Mouse (Mus musculus) heart, embryonic 14.5 days (tissue): ENCODE results near the gene Gm10118. TPM values are rescaled to one million over a fixed set of nuclear protein-coding genes. Genes with fewer than 3 reads are reported as not detected.

Experiments used
- ATAC-seq: fragments of 200-750 bp; cut with Nextera tagmentation; 2 replicates; pipeline ENCODE4 v1.8.0; 2017; ENCODE audit warnings: low read depth, moderate TSS enrichment; ENCODE audit not compliant: insufficient number of reproducible peaks, insufficient read depth, low FRiP score
- H3K27ac ChIP-seq, 2 experiments: fragments of 200-500 bp in 1 of 2; fragments of 300-500 bp in 1 of 2; sonication (generic) in 1 of 2; replicated peaks in 1 of 2; 2 replicates each; pipeline ENCODE4 v1.5.1; 2012 to 2014; ENCODE audit warnings: low read depth in 2 of 2, low read length in 2 of 2, control low read depth in 1 of 2, mild to moderate bottlenecking in 1 of 2, mixed read lengths in 1 of 2; ENCODE audit not compliant: control insufficient read depth in 1 of 2, insufficient read depth in 1 of 2
- H3K27me3 ChIP-seq: fragments of 300-500 bp; sonication (generic); 2 replicates; pipeline ENCODE4 v1.6.1; 2014; ENCODE audit warnings: mild to moderate bottlenecking, low read length, control low read depth; ENCODE audit not compliant: control insufficient read depth, insufficient read depth
- H3K36me3 ChIP-seq: fragments of 300-500 bp; sonication (generic); 2 replicates; pipeline ENCODE4 v1.6.1; 2014; ENCODE audit warnings: mild to moderate bottlenecking, control low read depth, low read length, mixed read lengths; ENCODE audit not compliant: control insufficient read depth, insufficient read depth
- H3K4me1 ChIP-seq, 2 experiments: fragments of 200-500 bp in 1 of 2; fragments of 300-500 bp in 1 of 2; sonication (generic) in 1 of 2; 2 replicates each; pipeline ENCODE4 v1.6.1; 2012 to 2014; ENCODE audit warnings: low read length in 2 of 2, control low read depth in 1 of 2, mixed read lengths in 1 of 2; ENCODE audit not compliant: control insufficient read depth in 2 of 2, insufficient read depth in 2 of 2
- H3K4me2 ChIP-seq: fragments of 300-500 bp; sonication (generic); 2 replicates; pipeline ENCODE4 v1.6.1; 2014; ENCODE audit warnings: mild to moderate bottlenecking, low read length
- H3K4me3 ChIP-seq, 2 experiments: fragments of 200-500 bp in 1 of 2; fragments of 300-500 bp in 1 of 2; sonication (generic) in 1 of 2; 2 replicates each; pipeline ENCODE4 v1.5.1; 2012 to 2014; ENCODE audit warnings: low read length in 2 of 2, mild to moderate bottlenecking in 2 of 2, control low read depth in 1 of 2, low read depth in 1 of 2, moderate library complexity in 1 of 2; ENCODE audit not compliant: control insufficient read depth in 1 of 2, insufficient read depth in 1 of 2
- H3K9ac ChIP-seq: fragments of 300-500 bp; sonication (generic); 2 replicates; pipeline ENCODE4 v1.6.1; 2014; ENCODE audit warnings: mild to moderate bottlenecking, low read length
- H3K9me3 ChIP-seq: fragments of 300-500 bp; sonication (generic); 2 replicates; pipeline ENCODE4 v1.6.1; 2016; ENCODE audit warnings: low read length, control low read depth; ENCODE audit not compliant: control insufficient read depth
- WGBS: fragments of 180-500 bp; shearing (Covaris S2); extraction: QIAGEN DNeasy Blood & Tissue Kit; methylation state at CpG from one replicate; pipeline ENCODE4 v1.1.7; 2014; 5-methylcytosine and 5-hydroxymethylcytosine counted together
- polyA plus RNA-seq: library from polyadenylated mRNA; unstranded; fragments of >200 nt; fragmentation: Nextera tagmentation; extraction: Ambion mirVana; gene quantifications from 2 replicates; pipeline ENCODE4 v1.2.1, GENCODE M21; 2014

Gene Gm10118
- polyA plus RNA-seq, 1 experiment from 2014 or later = 5.1 TPM

DNA sequence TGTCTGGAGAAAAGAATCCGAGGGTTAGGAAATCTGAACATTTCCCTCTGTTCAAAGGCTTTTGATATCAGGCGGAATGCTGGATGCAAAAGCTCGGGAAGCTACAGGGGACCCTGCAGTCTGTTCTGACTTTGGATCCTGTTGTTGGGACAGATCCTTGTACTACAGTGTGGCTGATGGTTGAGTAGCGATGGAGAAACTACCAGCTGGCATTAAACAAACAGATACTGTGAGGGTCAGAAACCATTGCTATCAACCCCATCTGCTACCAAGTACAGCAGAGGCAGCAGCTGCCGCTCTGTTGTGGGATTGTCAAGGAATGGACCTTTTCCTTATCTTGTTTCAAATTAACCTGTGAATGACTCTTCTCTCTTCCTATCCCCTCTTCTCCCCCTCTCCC is 6.7 kb upstream of the Gm10118 start:
- H3K4me3 ChIP-seq = no peak overlapping the region
- ATAC-seq = no peak
- no peak overlapping the region for H3K4me2 ChIP-seq
- H3K27ac ChIP-seq = no peak overlapping the region
- no peaks in the 10 kb centered on the region for H3K9me3 ChIP-seq
- H3K27me3 ChIP-seq = no peaks in the 10 kb centered on the region
- no peaks in the 10 kb centered on the region for H3K36me3 ChIP-seq
- 58% methylated on average over 5 of the region's 5 CpGs for WGBS
- H3K4me1 ChIP-seq = no peaks in the 10 kb centered on the region; a peak in 1 of 4 replicates
- no peak overlapping the region for H3K9ac ChIP-seq

DNA sequence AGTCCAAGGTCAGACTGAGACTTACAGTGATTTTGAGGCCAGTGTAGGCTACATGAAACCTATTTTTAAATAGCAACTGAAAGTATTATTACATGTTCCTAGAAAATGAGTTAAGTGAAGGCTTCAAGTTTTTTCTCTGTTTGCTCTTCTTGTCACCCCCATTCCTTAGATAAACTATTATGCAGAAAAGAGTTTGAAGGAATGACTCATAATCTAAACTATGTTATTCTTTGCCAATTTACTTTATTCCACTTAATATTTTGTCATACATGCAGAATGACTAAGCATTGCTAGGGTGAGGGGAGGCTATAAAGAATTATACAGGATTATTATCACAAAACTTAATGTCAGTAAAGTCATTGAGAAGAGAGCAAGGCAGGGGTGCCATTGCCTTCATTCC is 18.4 kb downstream of the Gm10118 start:
- no peak overlapping the region for H3K4me3 ChIP-seq
- H3K9me3 ChIP-seq = no peaks in the 10 kb centered on the region
- H3K9ac ChIP-seq = no peak overlapping the region
- no peaks in the 10 kb centered on the region for H3K27me3 ChIP-seq
- H3K4me2 ChIP-seq = no peak overlapping the region
- no peak overlapping the region for H3K27ac ChIP-seq
- H3K4me1 ChIP-seq = no peaks in the 10 kb centered on the region
- ATAC-seq = no peak
- H3K36me3 ChIP-seq = no peaks in the 10 kb centered on the region

DNA sequence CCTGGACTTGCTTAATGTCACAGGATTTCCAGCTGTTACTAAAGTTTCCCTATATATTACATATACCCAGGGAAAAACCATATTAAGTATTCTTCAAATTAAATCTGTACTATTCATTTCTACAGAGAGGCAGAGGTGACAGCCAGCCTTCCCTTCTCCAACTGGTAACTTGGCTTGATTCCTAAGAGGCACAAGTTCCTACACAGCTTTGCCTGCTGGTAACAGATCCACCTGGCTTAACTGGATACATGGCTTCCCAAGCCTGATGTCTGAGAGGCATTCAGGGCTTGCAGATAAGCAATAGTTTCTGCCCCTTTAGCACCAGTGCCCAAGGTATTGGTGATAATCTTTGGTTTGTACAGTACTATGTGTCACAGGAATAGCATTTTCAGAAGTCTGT is 27.3 kb downstream of the Gm10118 start:
- H3K27me3 ChIP-seq = no peaks in the 10 kb centered on the region
- no peak overlapping the region for H3K27ac ChIP-seq
- no peak for ATAC-seq
- no peaks in the 10 kb centered on the region for H3K36me3 ChIP-seq
- no peaks in the 10 kb centered on the region for H3K9me3 ChIP-seq
- H3K4me2 ChIP-seq = no peak overlapping the region
- no peak overlapping the region for H3K9ac ChIP-seq
- H3K4me1 ChIP-seq = peaks cover 2 to 6% of the 10 kb centered on the region in 2 experiments; a peak in 2 of 4 replicates
- H3K4me3 ChIP-seq = no peak overlapping the region

- Histone ChIP-seq H3K9ac (no peak overlapping the region), H3K27me3 (no peaks in the 10 kb centered on the region), H3K27ac (no peak overlapping the region), H3K4me2 (no peak overlapping the region), H3K4me3 (no peak overlapping the region), H3K9me3 (no peaks in the 10 kb centered on the region), H3K4me1 (peaks cover 2 to 3% of the 10 kb centered on the region in 2 experiments; a peak in 2 of 4 replicates), H3K36me3 (no peaks in the 10 kb centered on the region)
- WGBS = 90% methylated on average over 5 of the region's 5 CpGs
- no peak for ATAC-seq
These were observed 32.6 kb downstream of the Gm10118 start for GRCm38 (mm10) chr10:63894612-63895011.

- no peaks in the 10 kb centered on the region for H3K27me3 ChIP-seq
- peak overlapping the region; percentile 64 for H3K9ac ChIP-seq
- H3K4me1 ChIP-seq = peaks cover 7 to 10% of the 10 kb centered on the region in 2 experiments; a peak in 2 of 4 replicates
- 25% methylated on average over 23 of the region's 23 CpGs for WGBS
- peak; percentile 71; the same call in 1 of the 2 replicates for ATAC-seq
- H3K4me3 ChIP-seq = peak overlapping the region; percentile 38 to 43
- H3K9me3 ChIP-seq = no peaks in the 10 kb centered on the region
- no peaks in the 10 kb centered on the region for H3K36me3 ChIP-seq
- H3K27ac ChIP-seq = peak overlapping the region; percentile 20 to 66
- H3K4me2 ChIP-seq = peak overlapping the region; percentile 74
These were observed 40.7 kb downstream of the Gm10118 start for GRCm38 (mm10) chr10:63886449-63887088.

DNA sequence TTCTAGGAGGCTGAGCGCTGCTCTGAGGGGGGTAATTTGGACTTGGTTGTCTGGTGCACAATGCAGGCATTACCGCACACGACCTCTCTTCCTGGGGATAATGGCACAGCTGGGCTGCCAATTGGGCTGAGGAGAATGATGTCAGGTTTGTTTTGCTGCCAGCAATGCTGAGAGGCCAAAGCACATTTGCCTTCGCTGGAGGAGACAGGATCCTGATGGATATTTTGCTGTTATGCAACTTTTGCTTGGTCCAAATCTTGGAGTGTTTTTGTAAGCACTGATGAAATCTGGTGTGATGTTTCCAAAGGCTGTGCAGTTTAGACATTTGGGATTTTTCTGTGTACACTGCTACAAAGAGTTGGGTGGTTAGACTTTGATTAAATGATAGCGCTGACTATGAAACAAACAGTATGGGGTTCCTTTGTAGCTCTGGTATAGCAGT is 46.8 kb downstream of the Gm10118 start:
- WGBS = 88% methylated on average over 5 of the region's 5 CpGs
- Histone ChIP-seq H3K4me1 (peaks cover 3 to 6% of the 10 kb centered on the region in 2 experiments; a peak in 1 of 4 replicates), H3K27ac (no peak overlapping the region), H3K4me3 (no peak overlapping the region), H3K9me3 (no peaks in the 10 kb centered on the region), H3K36me3 (no peaks in the 10 kb centered on the region), H3K4me2 (no peak overlapping the region), H3K9ac (no peak overlapping the region), H3K27me3 (no peaks in the 10 kb centered on the region)
- ATAC-seq = no peak

Other genes with a start within 250 kb of the Gm10118 start
- gene Lrrtm3, start 162.8 kb upstream of the Gm10118 start, polyA plus RNA-seq = 0.99 and 2.5 TPM in 2 replicates